Mouse (Mus musculus) Patski (cell line): ENCODE measurements around the gene Itgal. TPM values are rescaled to one million over a fixed set of nuclear protein-coding genes. Genes with fewer than 3 reads are reported as not detected.

ENCODE experiments used
- ATAC-seq: fragments of 100-300 bp; one replicate; pipeline ENCODE4 v1.8.0; 2021
- CTCF ChIA-PET: fragments of 350-600 bp; sonication (Branson Sonifier 250); formaldehyde crosslinking; loops from one replicate; lab custom pipeline; 2022; ENCODE audit warnings: inconsistent platforms; lab: Charles Lee
- POLR2A ChIA-PET: fragments of 350-600 bp; sonication (Branson Sonifier 250); formaldehyde crosslinking; loops from one replicate; lab custom pipeline; 2022; ENCODE audit warnings: antibody characterized with exemption, inconsistent platforms; lab: Charles Lee
- DNase-seq: peaks from one replicate; pipeline ENCODE4 v3.0.0-alpha.2; 2011; ENCODE audit warnings: low read depth, low spot score
- H3K27me3 ChIP-seq: fragments of 371-371 bp; one replicate; pipeline ENCODE4 v1.5.1; 2021
- CTCF ChIP-seq: fragments of 100-300 bp; IDR thresholded peaks from one replicate; pipeline ENCODE4 v1.5.1; 2021
- in situ Hi-C: fragments of 300-500 bp; cut with MboI; formaldehyde crosslinking; loops from 3 replicates; pipeline ENCODE4 v1.11.1; 2018; ENCODE audit warnings: low pct_unique_long_range_greater_than_20kb, mixed read lengths
- polyA plus RNA-seq: library from polyadenylated mRNA; unstranded; gene quantifications from one replicate; pipeline ENCODE4 v1.2.3, GENCODE M21; 2021

Itgal gene
- polyA plus RNA-seq, 1 experiment from 2014 or later: 0.30 TPM

GRCm38 (mm10) chr7:127308887-127309286 is 12.8 kb downstream of the Itgal start:
- peak; percentile 78 for TF ChIP-seq CTCF
- ATAC-seq: no peak
- DNase-seq: no peak
- POLR2A ChIA-PET: interaction anchor here (0.5 to 1.1 kb wide), 2 partner anchors 32 to 90 kb away, joined by 3 to 6 read pairs; no protein-coding TSS in a partner anchor
- in situ Hi-C loops: no loop called here
- H3K27me3 ChIP-seq: no peaks in the 10 kb centered on the region
- CTCF ChIA-PET: interaction anchor here (0.6 to 1.9 kb wide), 12 partner anchors 8 to 193 kb away, joined by 3 to 8 read pairs (median 4); partner anchors contain the start of gene E430018J23Rik

GRCm38 (mm10) chr7:127309951-127310350 is 13.9 kb downstream of the Itgal start:
- DNase-seq (no peak), ATAC-seq (no peak)
- in situ Hi-C loops: no loop called here
- H3K27me3 ChIP-seq: no peaks in the 10 kb centered on the region
- ChIA-PET CTCF (interaction anchor here (0.8 to 1.9 kb wide), 7 partner anchors 9 to 58 kb away, joined by 3 to 8 read pairs (median 4); no protein-coding TSS in a partner anchor), POLR2A (interaction anchor here (1.1 kb wide), 1 partner anchor 31 kb away, joined by 3 read pairs; no protein-coding TSS in a partner anchor)
- no peak for TF ChIP-seq CTCF

GRCm38 (mm10) chr7:127313912-127314311 is 17.9 kb downstream of the Itgal start:
- CTCF ChIA-PET: no interaction called here
- in situ Hi-C loops: no loop called here
- no peak for DNase-seq
- no peaks in the 10 kb centered on the region for H3K27me3 ChIP-seq
- no peak for ATAC-seq
- POLR2A ChIA-PET: interaction anchor here (0.7 to 1.0 kb wide), 2 partner anchors 21 to 39 kb away, joined by 3 read pairs; no protein-coding TSS in a partner anchor
- TF ChIP-seq CTCF: no peak

DNA sequence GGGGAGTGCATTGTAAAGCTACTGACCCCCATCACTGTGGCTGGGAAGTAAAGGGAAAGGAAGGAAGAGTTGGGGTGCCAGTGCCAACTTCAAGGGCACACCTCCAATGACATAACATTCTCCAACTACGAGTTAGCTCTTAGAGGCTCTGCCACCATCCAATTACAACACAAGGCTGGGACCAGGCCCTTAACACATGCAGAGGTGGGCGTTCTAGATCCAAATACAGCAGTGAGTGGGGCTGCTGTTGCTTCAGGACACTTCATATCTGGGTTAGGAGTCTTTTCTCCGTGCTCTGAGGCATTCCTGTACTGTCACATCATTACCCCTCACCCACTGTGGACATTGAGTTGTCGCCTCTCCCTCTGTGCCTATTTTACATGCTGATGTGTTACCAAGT is 25.0 kb downstream of the Itgal start:
- DNase-seq (no peak), ATAC-seq (no peak)
- ChIA-PET POLR2A (no interaction called here), CTCF (no interaction called here)
- in situ Hi-C loops: no loop called here
- no peaks in the 10 kb centered on the region for H3K27me3 ChIP-seq
- no peak for TF ChIP-seq CTCF

DNA sequence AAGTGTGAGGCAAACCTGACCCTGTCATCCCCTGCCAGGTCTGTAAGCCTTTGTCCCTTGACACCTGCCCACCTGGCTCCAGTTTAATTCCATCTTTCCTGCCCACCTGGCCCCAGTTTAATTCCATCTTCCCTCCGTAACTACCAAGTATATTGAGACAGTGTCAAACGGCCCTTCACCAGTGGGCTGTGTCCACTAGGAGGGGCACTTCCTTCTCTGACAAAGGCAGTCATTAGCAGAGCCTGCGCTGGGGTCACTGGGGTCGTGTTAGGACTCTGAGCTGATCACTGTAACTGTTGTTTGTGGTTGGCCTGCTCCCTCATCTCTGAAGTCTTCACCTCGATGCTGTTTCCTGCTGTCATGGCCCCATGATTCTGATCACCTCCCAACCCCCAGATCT is 26.0 kb downstream of the Itgal start:
- POLR2A ChIA-PET: no interaction called here
- in situ Hi-C loops: no loop called here
- DNase-seq (no peak), ATAC-seq (no peak)
- TF ChIP-seq CTCF: no peak
- no peaks in the 10 kb centered on the region for H3K27me3 ChIP-seq
- CTCF ChIA-PET: no interaction called here

GRCm38 (mm10) chr7:127324944-127325343 is 28.9 kb downstream of the Itgal start:
- ATAC-seq (no peak), DNase-seq (no peak)
- no peaks in the 10 kb centered on the region for H3K27me3 ChIP-seq
- ChIA-PET POLR2A (interaction anchor here (0.6 kb wide), 1 partner anchor 24 kb away, joined by 3 read pairs; no protein-coding TSS in a partner anchor), CTCF (interaction anchor here (1.3 kb wide), 1 partner anchor 14 kb away, joined by 4 read pairs; no protein-coding TSS in a partner anchor)
- in situ Hi-C loops: no loop called here
- TF ChIP-seq CTCF: no peak

- DNase-seq (no peak), ATAC-seq (no peak)
- in situ Hi-C loops: no loop called here
- TF ChIP-seq CTCF: no peak
- ChIA-PET CTCF (interaction anchor here (1.3 kb wide), 1 partner anchor 15 kb away, joined by 4 read pairs; no protein-coding TSS in a partner anchor), POLR2A (interaction anchor here (0.6 kb wide), 1 partner anchor 23 kb away, joined by 3 read pairs; no protein-coding TSS in a partner anchor)
- no peaks in the 10 kb centered on the region for H3K27me3 ChIP-seq
Measured at GRCm38 (mm10) chr7:127325550-127325949, 29.5 kb downstream of the Itgal start.

DNA sequence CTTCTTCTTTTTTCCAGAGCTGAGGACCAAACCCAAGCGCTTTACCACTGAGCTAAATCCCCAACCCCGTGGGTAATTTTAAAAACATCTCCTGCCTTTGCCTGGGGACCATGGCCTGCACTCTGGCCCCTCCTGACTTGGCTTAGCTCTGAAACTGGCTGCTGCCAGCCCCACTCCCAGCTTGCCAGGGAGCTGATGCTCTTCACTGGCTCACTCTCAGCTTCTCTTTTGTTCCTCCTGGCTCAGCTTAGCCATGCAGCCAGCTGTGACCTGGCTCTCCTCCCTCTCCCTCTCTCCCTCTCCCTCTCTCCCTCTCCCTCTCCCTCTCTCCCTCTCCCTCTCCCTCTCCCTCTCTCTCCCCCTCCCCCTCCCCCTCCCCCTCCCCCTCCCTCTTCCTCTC is 30.6 kb downstream of the Itgal start:
- no peaks in the 10 kb centered on the region for H3K27me3 ChIP-seq
- ATAC-seq: no peak
- CTCF ChIA-PET: no interaction called here
- in situ Hi-C loops: no loop called here
- no peak for TF ChIP-seq CTCF
- no peak for DNase-seq
- POLR2A ChIA-PET: interaction anchor here (0.6 kb wide), 1 partner anchor 468 kb away, joined by 6 read pairs; no protein-coding TSS in a partner anchor

- CTCF ChIA-PET: no interaction called here
- ATAC-seq: no peak
- H3K27me3 ChIP-seq: no peaks in the 10 kb centered on the region
- POLR2A ChIA-PET: no interaction called here
- in situ Hi-C loops: no loop called here
- no peak for TF ChIP-seq CTCF
- no peak for DNase-seq
Measured at GRCm38 (mm10) chr7:127333240-127333639, 37.2 kb downstream of the Itgal start.

DNA sequence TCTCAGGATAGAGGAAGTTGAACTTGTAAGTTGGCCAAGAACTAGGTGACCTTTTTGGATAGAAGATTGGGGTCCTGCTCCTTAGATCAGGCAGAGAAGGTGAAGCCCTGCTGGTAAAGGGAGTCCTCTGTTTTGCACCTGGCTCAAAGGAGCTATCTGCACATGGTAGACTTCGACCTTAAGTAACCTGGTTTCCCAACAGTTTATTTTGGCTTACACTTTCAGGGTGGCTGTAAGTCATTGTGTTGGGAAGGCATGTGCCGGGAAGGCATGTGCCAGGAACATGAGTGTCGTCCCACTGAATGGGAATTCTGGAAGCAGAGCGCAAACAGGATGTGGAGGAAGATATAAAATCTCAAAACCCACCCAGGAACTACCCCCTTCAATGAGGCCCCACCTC is 39.5 kb downstream of the Itgal start:
- no peak for DNase-seq
- in situ Hi-C loops: no loop called here
- ChIA-PET CTCF (interaction anchor here (0.8 to 1.9 kb wide), 4 partner anchors 17 to 26 kb away, joined by 3 to 5 read pairs (median 4); no protein-coding TSS in a partner anchor), POLR2A (no interaction called here)
- H3K27me3 ChIP-seq: no peaks in the 10 kb centered on the region
- no peak for ATAC-seq
- no peak for TF ChIP-seq CTCF

DNA sequence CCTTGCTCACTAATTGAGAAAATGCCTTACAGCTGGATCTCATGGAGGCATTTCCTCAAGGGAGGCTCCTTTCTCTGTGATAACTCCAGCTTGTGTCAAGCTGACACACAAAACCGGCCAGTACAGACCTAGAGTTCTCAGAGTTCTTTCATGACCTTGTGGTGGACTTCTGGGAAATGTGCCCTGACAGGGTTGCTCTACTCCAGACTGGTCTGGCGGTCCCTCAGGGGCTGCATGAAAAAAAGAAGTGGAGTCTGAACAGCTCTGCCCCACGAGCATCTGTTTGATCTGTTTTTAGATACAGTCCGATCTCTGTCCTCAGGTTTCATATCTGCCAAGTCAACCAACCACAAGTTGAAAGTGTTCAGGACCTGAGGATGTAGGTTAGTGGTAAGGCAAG is 41.6 kb downstream of the Itgal start:
- TF ChIP-seq CTCF: no peak
- ChIA-PET POLR2A (no interaction called here), CTCF (interaction anchor here (1.1 kb wide), 1 partner anchor 24 kb away, joined by 3 read pairs; no protein-coding TSS in a partner anchor)
- DNase-seq: no peak
- in situ Hi-C loops: no loop called here
- no peak for ATAC-seq
- no peaks in the 10 kb centered on the region for H3K27me3 ChIP-seq
